Mouse (Mus musculus): ENCODE data around the gene Galnt7.
"Not testable (repeated sequence)": the region's sequence is repeated elsewhere in the genome, so short reads cannot be mapped to it uniquely, and the experiment has no call there.

DNA sequence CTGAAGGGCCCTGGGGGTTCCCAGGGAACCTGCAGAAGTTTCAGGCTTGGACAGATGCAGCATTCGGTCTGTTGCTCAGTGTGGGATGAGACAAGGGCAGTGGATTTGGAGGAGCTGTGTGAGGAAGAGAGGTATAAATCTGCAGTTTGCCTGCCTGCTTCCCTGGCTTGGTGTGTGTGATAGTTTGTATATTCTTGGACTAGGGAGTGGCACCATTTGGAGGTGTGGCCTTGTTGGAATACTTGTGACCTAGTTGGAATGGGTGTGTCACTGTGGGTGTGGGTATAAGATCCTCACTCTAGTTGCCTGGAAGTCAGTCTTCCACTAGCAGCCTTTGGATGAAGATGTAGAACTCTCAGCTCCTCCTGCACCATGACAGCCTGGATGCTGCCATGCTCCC is 147.3 kb downstream of the Galnt7 start:
- not testable (repeated sequence) for TF ChIP-seq ZNF384 (IDR thresholded peaks at IDR 0.05; ENCODE audit: low read depth, low read length); MAZ (IDR thresholded peaks at IDR 0.05; ENCODE audit: low read depth, low read length); CTCF (conservative IDR thresholded peaks at IDR 0.05 in 1 of 2, IDR thresholded peaks at IDR 0.05 in 1 of 2; ENCODE audit: low read depth in 2 of 2, low read length in 2 of 2); USF1 (IDR thresholded peaks at IDR 0.05; ENCODE audit: low read depth, low read length); EP300 (IDR thresholded peaks at IDR 0.05; ENCODE audit: low read length); MYC (IDR thresholded peaks at IDR 0.05; ENCODE audit: low read depth, low read length); ELF1 (IDR thresholded peaks at IDR 0.05; ENCODE audit: low read depth, low read length); HCFC1 (IDR thresholded peaks at IDR 0.05; ENCODE audit: low read depth, low read length); TCF12 (IDR thresholded peaks at IDR 0.05; ENCODE audit: low read depth, low read length); KAT2A (IDR thresholded peaks at IDR 0.05; ENCODE audit: insufficient replicate concordance, low read length); BHLHE40 (IDR thresholded peaks at IDR 0.05; ENCODE audit: low read depth, low read length); MAX (IDR thresholded peaks at IDR 0.05; ENCODE audit: low read length); RAD21 (IDR thresholded peaks at IDR 0.05; ENCODE audit: low read depth, low read length); SIN3A (IDR thresholded peaks at IDR 0.05; ENCODE audit: low read length)

Measured in CH12.LX (cell line).